22 mouse cellular contexts compared by ENCODE assay signal in genomic region chr14:118452572-118452971, GRCm38 (mm10).
"Had no signal": no experiment of that assay in that cellular context is flagged by ENCODE, and none has a peak within 500 bp of the region (broad histone marks: within the 10 kb centered on the region; RNA-seq: fewer than 3 reads in every experiment).

No protein-coding gene starts in this region.

- DNase-seq: kidney, adult 18-20 months; kidney, postnatal 10 days; kidney, postnatal 36 days; layer of hippocampus, postnatal 36 days; liver; lung, adult 18-20 months; lung, postnatal 10 days; lung, postnatal 36 days; midbrain, embryonic 14.5 days; right cerebral cortex, adult 18-20 months; right cerebral cortex, postnatal 25 days; thymus, adult 18-20 months; thymus, postnatal 36 days had no signal

- H3K4me3 ChIP-seq: kidney, embryonic 15.5 days; left cerebral cortex, adult 2 months; limb, embryonic 10.5 days; limb, embryonic 13.5 days; liver, embryonic 12.5 days; liver, embryonic 15.5 days; lung, embryonic 15.5 days; neural tube, embryonic 12.5 days; neural tube, embryonic 15.5 days had no signal

- H3K4me1 ChIP-seq: kidney, embryonic 15.5 days; liver, embryonic 12.5 days; liver, embryonic 15.5 days; lung, embryonic 15.5 days; neural tube, embryonic 12.5 days; neural tube, embryonic 15.5 days had no signal

- H3K27ac ChIP-seq: kidney, embryonic 15.5 days; left cerebral cortex, adult 2 months; limb, embryonic 10.5 days; limb, embryonic 13.5 days; liver, embryonic 12.5 days; liver, embryonic 15.5 days; lung, embryonic 15.5 days; neural tube, embryonic 12.5 days; neural tube, embryonic 15.5 days had no signal

- ATAC-seq: liver, embryonic 12.5 days had no signal

- H3K27me3 ChIP-seq: kidney, embryonic 15.5 days; liver, embryonic 12.5 days; liver, embryonic 15.5 days; lung, embryonic 15.5 days; neural tube, embryonic 12.5 days; neural tube, embryonic 15.5 days had no signal

- H3K36me3 ChIP-seq: kidney, embryonic 15.5 days; limb, embryonic 10.5 days; limb, embryonic 13.5 days; liver, embryonic 12.5 days; liver, embryonic 15.5 days; lung, embryonic 15.5 days; neural tube, embryonic 12.5 days; neural tube, embryonic 15.5 days had no signal

- H3K9me3 ChIP-seq: kidney, embryonic 15.5 days; limb, embryonic 10.5 days; limb, embryonic 13.5 days; liver, embryonic 12.5 days; liver, embryonic 15.5 days; lung, embryonic 15.5 days; neural tube, embryonic 12.5 days; neural tube, embryonic 15.5 days had no signal

- H3K9ac ChIP-seq: kidney, embryonic 15.5 days; limb, embryonic 13.5 days; liver, embryonic 12.5 days; liver, embryonic 15.5 days; lung, embryonic 15.5 days; neural tube, embryonic 12.5 days; neural tube, embryonic 15.5 days had no signal
